Mouse (Mus musculus) kidney, adult 2 months (tissue): ENCODE measurements at regions not wholly inside any gene's neighbourhood (a gene's known extent, or its start where the extent isn't known, plus 50 kb on each side); places are given as distances from the start of the nearest gene placed in this dataset.

Source experiments
- CTCF ChIP-seq: fragments of 200-500 bp; conservative IDR thresholded peaks from 2 replicates; pipeline ENCODE4 v1.5.1; 2011; ENCODE audit warnings: low read depth, mild to moderate bottlenecking, control low read depth, low read length, moderate library complexity, mixed read lengths; ENCODE audit not compliant: insufficient read depth, insufficient read length
- POLR2A ChIP-seq: fragments of 200-500 bp; IDR thresholded peaks from one replicate; pipeline ENCODE4 v1.6.1; 2011; ENCODE audit warnings: low read depth, low read length, control low read depth

- TF ChIP-seq CTCF (no peak), POLR2A (no peak)
Measured at GRCm38 (mm10) chr8:8092551-8092950, 568.5 kb downstream of the Efnb2 start.
